Comparison of ENCODE assay signal across 8 mouse cellular contexts in the genomic region with DNA sequence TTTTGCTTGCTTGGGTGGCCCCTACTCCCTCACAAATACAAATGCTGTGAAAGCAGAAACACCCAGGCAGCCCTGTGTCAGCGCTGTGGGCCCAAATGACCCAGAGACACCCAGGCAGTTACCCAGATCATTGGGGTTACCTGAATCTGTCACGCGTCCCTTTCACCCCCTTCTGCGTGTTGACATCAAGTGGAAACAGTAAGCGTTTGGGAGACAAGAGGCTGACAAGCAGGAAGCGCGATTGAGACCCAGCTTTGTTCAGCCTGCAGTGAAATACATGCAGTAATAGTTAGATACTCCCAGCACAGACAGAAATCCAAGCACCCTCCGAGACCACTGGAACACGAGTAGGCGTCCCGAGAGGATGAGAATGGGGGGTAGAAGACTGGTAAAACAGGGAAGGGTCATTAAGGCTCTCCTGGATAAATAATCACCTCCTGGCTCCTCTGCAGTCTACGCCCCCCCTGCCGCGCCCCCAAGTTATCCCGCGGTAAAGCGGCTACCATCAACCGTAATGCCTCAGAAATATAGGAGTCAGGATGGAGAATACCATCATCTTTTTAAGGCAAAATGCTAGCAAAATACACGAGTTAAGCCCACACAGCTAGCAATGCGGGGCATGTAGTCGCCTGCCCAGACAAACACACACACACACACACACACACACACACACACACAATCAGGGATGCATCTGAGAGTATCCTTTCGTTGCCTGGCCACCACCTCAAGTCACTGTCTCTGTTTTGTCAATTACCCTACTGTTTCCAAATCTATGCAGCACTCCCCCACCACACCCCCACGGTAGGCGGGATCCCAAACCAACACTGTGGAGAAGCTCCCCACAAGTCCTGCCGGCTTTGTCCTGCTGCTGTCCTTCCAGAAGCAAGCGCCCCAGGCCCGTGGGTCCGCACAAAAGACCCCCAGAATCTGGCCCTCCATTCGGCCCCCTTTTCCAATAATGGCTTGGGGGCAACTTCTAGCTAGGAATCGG. TPM values are rescaled to one million over a fixed set of nuclear protein-coding genes. Genes with fewer than 3 reads are reported as not detected.
DNase-seq lines count a peak whose midpoint lies in the region; ATAC-seq and TF ChIP-seq lines count a peak whose summit lies in the region.

No protein-coding gene starts in this region.

- H3K27me3 ChIP-seq in ES-Bruce4 (ENCODE audit: control insufficient read depth, insufficient read depth, low read length, poor library complexity, severe bottlenecking), result no peaks in the 10 kb centered on the region; the same call in 1 of the 2 replicates
- H3K27me3 ChIP-seq in forebrain, embryonic 15.5 days, result no peaks in the 10 kb centered on the region
- no peaks in the 10 kb centered on the region for H3K27me3 ChIP-seq in lung, postnatal 0 days (replicated peaks; ENCODE audit: insufficient read depth, low read length)

- WGBS in forebrain, embryonic 15.5 days, result 5% methylated on average over 30 of the region's 30 CpGs
- WGBS in lung, postnatal 0 days, result 6% methylated on average over 29 of the region's 30 CpGs

- peak overlapping the region; percentile 43 for H3K9ac ChIP-seq in ES-Bruce4 (ENCODE audit: low read depth, poor library complexity, severe bottlenecking)
- H3K9ac ChIP-seq in forebrain, embryonic 15.5 days (replicated peaks), result peak overlapping the region; percentile 67
- H3K9ac ChIP-seq in lung, postnatal 0 days (replicated peaks; ENCODE audit: low read depth), result peak overlapping the region; percentile 53; the same call in 1 of the 2 replicates

- no peak for TF ChIP-seq EP300 in ES-Bruce4 (IDR thresholded peaks at IDR 0.05; ENCODE audit: insufficient read depth, low read depth, low read length)
- TF ChIP-seq EP300 in lung, postnatal 0 days (IDR thresholded peaks at IDR 0.05), result no peak

- TF ChIP-seq POLR2A in ES-Bruce4 (IDR thresholded peaks at IDR 0.05; ENCODE audit: insufficient read depth, low read length), result no peak

- H3K9me3 ChIP-seq in ES-Bruce4 (replicated peaks; ENCODE audit: control insufficient read depth, insufficient read depth, low read length, poor library complexity, severe bottlenecking), result no peaks in the 10 kb centered on the region
- no peaks in the 10 kb centered on the region for H3K9me3 ChIP-seq in forebrain, embryonic 15.5 days
- no peaks in the 10 kb centered on the region for H3K9me3 ChIP-seq in lung, postnatal 0 days (ENCODE audit: low read length)

- peak; percentile 73 for ATAC-seq in forebrain, embryonic 15.5 days (replicated peaks)
- peak; percentile 18; the same call in 1 of the 2 replicates for ATAC-seq in lung, postnatal 0 days

- peak; percentile 81 for DNase-seq in cerebellum, adult 11-12 months
- peak; percentile 50 to 68 for DNase-seq in heart, postnatal 10 days
- DNase-seq in kidney, postnatal 4 days, result peak; percentile 48 to 60
- peak; percentile 13 for DNase-seq in lung, postnatal 0 days (ENCODE audit: low spot score)
- peak; percentile 3 for DNase-seq in retina, postnatal 7 days (ENCODE audit: low read depth, low spot score)
- no peak for DNase-seq in spleen, postnatal 14 days (ENCODE audit: low spot score in 2 of 2)

- H3K4me3 ChIP-seq in ES-Bruce4 (ENCODE audit: low read depth, low read length), result peak overlapping the region; percentile 93
- H3K4me3 ChIP-seq in forebrain, embryonic 15.5 days, result peak overlapping the region; percentile 63
- peak overlapping the region; percentile 80 for H3K4me3 ChIP-seq in lung, postnatal 0 days (ENCODE audit: low read depth, low read length)

- H3K4me2 ChIP-seq in forebrain, embryonic 15.5 days (replicated peaks), result peak overlapping the region; percentile 85
- peak overlapping the region; percentile 88 for H3K4me2 ChIP-seq in lung, postnatal 0 days (replicated peaks; ENCODE audit: low read depth, low read length)

- H3K36me3 ChIP-seq in ES-Bruce4 (ENCODE audit: control insufficient read depth, insufficient read depth, low read length, poor library complexity, severe bottlenecking), result no peaks in the 10 kb centered on the region
- H3K36me3 ChIP-seq in forebrain, embryonic 15.5 days, result no peaks in the 10 kb centered on the region
- H3K36me3 ChIP-seq in lung, postnatal 0 days (ENCODE audit: insufficient read depth, low read length), result no peaks in the 10 kb centered on the region

- no peak overlapping the region for H3K27ac ChIP-seq in ES-Bruce4 (ENCODE audit: insufficient read depth, low read length)
- peak overlapping the region; percentile 71 for H3K27ac ChIP-seq in forebrain, embryonic 15.5 days (replicated peaks)
- no peak overlapping the region for H3K27ac ChIP-seq in lung, postnatal 0 days (ENCODE audit: low read length)

- no peak for TF ChIP-seq CTCF in ES-Bruce4 (IDR thresholded peaks at IDR 0.05; ENCODE audit: low read depth, low read length)
- TF ChIP-seq CTCF in lung, postnatal 0 days (IDR thresholded peaks at IDR 0.05), result no peak

- no peaks in the 10 kb centered on the region for H3K4me1 ChIP-seq in ES-Bruce4 (ENCODE audit: control insufficient read depth, insufficient read depth, low read length)
- H3K4me1 ChIP-seq in forebrain, embryonic 15.5 days, result peaks cover 5% of the 10 kb centered on the region
- no peaks in the 10 kb centered on the region for H3K4me1 ChIP-seq in lung, postnatal 0 days (ENCODE audit: insufficient read depth, low read depth, low read length)

- intact Hi-C loops in heart, postnatal 10 days (cut with DNase I), result loop anchor here (5.0 to 10.0 kb wide), 2 partner anchors 93 to 280 kb away; no protein-coding TSS in a partner anchor

RNA-seq across cellular contexts. Expression of gene Rnf152, which starts 1.3 kb away (rescaled TPM):
- polyA plus RNA-seq in ES-Bruce4 (2011; ENCODE audit: insufficient read depth, insufficient read length, low read depth, missing spikeins), result 0.60 and 0.73 TPM in 2 replicates
- polyA plus RNA-seq in forebrain, embryonic 15.5 days (2015; fragmentation: Nextera tagmentation; extraction: Ambion mirVana), result 6.7 and 6.8 TPM in 2 replicates
- total RNA-seq in heart, postnatal 10 days (2021), result 1 to 10 TPM; 4.4 to 4.6 TPM
- polyA plus RNA-seq in lung, postnatal 0 days (2015; fragmentation: Nextera tagmentation; extraction: Ambion mirVana), result 0.88 and 1.0 TPM in 2 replicates

Comparison
In these comparisons a context has a peak if more than half of its experiments do, and no peak if none do; other contexts are left out.
1. DNase-seq: peak in cerebellum, adult 11-12 months (single experiment), heart, postnatal 10 days (2 of 2), kidney, postnatal 4 days (2 of 2), lung, postnatal 0 days (single experiment) and retina, postnatal 7 days (single experiment); none in spleen, postnatal 14 days (0 of 2).
2. Peak in every context shown above with its lines, with median percentiles within 50 percentile points of each other: H3K4me3 ChIP-seq and H3K9ac ChIP-seq.